Mouse (Mus musculus) kidney, postnatal 10 days (tissue): ENCODE data around the gene Zfp30.

ENCODE experiments used
- DNase-seq: peaks from one replicate; pipeline ENCODE4 v3.0.0; 2021; ENCODE audit warnings: mixed read lengths

Gene Zfp30

DNA sequence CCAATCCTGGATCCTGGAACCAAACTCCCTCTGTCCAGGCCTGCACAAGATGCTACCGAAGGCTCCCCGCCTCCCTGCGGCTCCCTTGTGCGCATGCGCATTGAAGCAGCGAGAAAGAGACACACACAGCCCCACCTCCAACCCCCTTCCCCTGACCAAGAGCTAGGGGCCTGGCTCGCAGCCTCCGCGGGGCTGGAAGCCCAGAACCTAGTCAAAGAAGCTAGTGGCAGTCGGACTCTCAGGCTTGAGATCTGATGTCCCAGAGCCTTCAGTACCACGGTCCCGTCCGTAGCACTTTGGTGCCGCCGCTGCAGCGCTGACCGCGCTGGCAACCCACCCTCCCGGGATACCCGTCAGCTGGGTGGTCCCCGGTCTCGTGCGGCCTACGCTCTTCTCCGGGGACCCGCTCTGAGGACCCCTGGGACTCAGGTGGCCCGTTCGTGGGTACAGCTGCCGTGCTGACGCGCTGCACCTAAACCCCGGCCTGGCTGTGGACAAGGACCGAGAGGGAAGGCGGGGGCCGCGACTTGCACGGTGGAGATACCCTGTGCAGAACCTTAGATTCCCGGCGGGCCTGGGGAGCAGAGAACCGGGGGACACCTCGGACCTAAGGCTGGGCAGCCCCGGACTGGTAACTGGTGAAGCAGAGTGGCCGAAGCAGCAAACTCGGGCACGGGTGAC lies at the start of gene Zfp30:
Gene Zfp30, plus strand, starts transcription at position 128 of the 681 bp plus-strand sequence.
- DNase-seq, result peak; percentile 91

GRCm38 (mm10) chr7:29742258-29742657 lies 41.5 kb upstream of the Zfp30 start:
- no peak for DNase-seq

DNA sequence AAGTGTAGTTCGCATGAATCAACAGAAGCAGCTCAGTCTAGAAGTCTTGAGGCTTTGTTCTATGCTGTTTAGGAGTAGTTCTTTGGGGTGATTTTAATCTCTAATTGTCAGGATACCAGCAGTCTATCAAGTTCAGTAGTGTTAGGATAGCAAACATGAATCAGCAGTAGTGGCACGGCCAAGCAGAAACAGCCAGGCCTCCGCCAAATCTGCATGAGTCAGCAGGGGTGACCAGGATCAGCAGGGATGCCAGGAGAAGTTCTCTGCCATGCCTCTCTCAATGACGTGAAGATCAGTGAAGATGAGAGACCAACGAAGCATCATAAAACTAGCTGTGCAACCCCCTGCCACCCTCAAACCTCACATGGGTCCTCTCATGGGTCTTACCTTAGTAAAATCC lies 23.3 kb upstream of the Zfp30 start:
- no peak for DNase-seq

- no peak for DNase-seq
Measured at GRCm38 (mm10) chr7:29764702-29765101, 19.1 kb upstream of the Zfp30 start.

DNA sequence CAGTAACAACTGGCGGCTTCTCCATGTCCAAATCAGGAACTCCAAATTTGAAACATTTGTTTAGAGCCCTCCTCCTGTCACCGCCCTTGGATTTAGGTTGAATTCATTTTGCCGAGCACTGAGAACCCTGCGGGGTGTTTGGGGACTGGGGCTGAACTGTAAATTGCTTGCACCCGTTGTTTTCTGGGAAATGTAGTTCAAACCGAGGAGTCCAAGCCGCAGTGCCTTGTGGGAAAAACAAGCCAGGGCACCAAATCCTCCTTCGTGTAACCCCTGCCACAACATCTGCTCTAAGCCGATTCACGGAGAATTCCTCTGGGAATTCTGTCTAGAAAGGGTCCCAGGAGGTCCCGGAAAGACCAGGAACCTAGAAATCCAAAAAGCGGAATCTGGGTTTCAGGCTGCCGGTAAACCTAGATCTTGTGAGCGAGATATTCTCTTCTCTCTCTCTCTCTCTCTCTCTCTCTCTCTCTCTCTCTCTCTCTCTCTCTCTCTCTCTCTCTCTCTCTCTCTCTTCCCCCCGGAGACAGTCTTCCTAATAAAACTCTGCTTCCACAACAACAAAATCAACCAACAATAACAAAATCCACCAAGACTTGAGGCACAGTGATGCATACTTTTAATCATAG lies 16.6 kb upstream of the Zfp30 start:
- DNase-seq, result peak; percentile 86

- peak; percentile 89 for DNase-seq
Measured at GRCm38 (mm10) chr7:29768090-29768900, 15.5 kb upstream of the Zfp30 start, which contains the start of gene Zfp84. Zfp84 (plus strand) TSS chr7:29768552.

- no peak for DNase-seq
Measured at GRCm38 (mm10) chr7:29768980-29769379, 14.8 kb upstream of the Zfp30 start.

DNA sequence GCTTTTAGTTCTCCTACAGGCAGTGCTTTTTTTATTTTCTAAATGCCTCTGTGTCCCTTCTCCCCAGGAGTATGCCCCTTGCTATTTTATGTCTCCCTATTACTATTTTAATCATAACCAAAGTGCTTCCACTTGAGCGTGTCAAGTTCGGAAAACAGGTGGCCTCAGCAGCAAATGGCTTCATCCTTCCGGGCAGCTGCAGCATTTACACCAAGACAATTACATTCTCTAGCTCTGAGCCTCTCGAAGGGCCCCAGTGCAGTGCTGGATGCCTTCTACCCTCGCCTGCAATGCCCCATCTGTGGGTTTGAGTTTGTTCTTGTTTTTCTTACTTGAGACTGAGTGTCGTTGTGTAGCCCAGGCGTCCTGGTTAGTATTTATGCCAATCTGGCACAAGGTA lies 10.3 kb upstream of the Zfp30 start:
- peak; percentile 0 for DNase-seq

GRCm38 (mm10) chr7:29774371-29774770 lies 9.4 kb upstream of the Zfp30 start:
- peak; percentile 2 for DNase-seq

DNA sequence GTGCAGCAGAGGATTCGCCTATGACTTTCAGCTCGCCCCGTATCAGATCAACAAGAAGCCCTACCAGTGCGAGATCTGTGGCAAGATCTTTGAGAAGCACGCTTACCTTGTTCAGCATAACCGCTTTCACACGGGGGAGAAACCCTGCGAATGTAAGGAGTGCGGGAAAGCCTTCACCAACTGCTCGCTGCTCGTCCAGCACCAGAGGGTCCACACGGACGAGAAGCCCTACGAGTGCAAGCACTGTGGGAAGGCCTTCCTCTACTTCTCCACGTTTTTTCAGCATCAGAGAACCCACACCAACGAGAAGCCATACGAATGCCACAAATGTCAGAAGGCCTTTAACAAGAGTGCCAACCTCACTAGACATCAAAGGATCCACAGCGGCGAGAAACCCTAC lies 7.2 kb upstream of the Zfp30 start:
- no peak for DNase-seq

GRCm38 (mm10) chr7:29777372-29777771 lies 6.4 kb upstream of the Zfp30 start:
- no peak for DNase-seq

GRCm38 (mm10) chr7:29785023-29785422 lies 1.2 kb downstream of the Zfp30 start:
- DNase-seq, result no peak

DNA sequence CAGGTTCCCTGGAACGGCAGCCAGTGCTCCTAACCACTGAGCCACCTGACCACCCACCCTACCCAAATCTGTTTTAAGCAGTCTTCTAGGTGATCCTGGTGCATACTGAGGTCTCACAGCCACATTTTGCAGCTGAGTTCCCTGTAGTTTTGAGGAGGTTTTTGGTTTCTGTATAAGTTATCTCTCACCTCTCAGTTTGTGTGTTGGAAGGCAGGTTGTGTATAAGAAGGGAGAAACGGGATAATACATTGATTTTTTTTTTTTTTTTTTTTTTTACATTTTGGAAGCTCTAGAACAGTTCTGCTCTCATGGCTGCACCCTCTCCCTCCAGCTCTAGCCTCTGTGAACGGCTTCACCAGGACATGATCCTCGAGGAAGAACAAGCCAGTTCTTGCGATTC lies 2.1 kb downstream of the Zfp30 start:
- DNase-seq, result no peak

DNA sequence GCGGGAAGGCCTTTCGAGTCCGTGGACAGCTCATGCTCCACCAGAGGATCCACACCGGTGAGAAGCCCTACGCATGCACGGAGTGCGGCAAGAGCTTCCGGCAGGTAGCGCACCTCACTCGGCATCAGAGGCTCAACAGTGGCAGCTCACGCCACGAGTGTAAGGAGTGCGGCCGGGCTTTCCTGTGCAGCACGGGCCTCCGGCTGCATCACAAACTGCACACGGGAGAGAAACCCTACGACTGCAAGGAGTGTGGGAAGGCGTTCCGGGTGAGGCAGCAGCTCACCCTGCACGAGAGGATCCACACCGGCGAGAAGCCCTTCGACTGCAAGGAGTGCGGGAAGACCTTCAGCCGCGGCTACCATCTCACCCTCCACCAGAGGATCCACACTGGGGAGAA lies 9.1 kb downstream of the Zfp30 start:
- DNase-seq, result no peak

DNA sequence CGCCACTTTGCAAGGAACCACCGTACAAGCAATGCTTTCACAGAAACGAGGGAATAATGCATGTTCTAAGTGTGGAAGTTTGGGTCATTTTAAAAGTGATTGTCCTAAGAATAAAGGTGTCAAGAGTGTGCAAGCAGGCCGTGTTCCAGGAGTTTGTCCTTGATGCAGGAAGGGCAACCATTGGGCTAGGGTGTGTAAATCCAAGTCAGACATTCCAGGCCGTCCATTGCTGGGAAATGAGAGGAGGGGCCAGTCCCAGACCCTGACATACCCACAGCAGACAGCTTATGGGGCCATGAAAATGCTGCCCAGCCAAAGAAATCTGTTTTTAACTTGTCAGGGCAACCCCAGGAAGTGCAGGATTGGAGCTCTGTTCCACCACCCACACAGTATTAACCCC lies 23.2 kb downstream of the Zfp30 start:
- DNase-seq, result no peak

DNA sequence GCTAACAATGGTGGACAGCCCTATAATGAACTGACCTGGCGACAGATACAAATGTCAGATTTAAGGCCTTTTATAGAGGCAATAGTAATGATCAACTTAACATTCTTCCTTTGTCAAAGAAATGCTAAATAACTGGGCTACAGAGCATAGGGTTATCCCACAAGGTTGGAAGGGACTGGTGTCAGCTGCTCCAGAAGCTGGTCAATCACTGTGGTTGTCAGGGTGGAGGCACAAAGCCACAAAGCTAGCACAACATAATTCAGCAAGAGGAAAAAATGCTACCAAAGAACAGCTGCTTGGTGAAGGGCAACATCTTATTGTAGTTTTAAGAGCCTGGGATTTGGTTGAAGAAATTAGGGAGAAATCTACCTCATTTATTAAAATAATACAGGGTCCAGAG lies 28.4 kb downstream of the Zfp30 start:
- DNase-seq, result no peak

DNA sequence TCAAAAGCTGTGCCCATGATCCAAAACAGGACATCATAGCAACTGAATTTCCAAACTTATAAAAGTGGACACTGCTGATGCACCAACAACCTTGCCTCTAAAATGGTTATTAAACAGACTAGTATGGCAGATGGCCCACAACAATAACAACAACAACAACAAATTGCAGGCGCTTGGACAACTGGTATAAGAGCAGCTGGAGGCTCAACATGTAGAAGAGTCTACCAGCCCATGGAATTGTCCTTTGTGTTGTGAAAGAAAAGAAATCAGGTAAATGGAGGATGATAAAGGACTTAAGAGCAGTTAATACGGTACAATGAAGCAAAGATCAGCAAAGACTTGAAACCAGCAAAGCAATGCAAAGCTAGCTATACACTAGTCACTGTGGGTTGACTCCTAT lies 30.6 kb downstream of the Zfp30 start:
- no peak for DNase-seq

DNA sequence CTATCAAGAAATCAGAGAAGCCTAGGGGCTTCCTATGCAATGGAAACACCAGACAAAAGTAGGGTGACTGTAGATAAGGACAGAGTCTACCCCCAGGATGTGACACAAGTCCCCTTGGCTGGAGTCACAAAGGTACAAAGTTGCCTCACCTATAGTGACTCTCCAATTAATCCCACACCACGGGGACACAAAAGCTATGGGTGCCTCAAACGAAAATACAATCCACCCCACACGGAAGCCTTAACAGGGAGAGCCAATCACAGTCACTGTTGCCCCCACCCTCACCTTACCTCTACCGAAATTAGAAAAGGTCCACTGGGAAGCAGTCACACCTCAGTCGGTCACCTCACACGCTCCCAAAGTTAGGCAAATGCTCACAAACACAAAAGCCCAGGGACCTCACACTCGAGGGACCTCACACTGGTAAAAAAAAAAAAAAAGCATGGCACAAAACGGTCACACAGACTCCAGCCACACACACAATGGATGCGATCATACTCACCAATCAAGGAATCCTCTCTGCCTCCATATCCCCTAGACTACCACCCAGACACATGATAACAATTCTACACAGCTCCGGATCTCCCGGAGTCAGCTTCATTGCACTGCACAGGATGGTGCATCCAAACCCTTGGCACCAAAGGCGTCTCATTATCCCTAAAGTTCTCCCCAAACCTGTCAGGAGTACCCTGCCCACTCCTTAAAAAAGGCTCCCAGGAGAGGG lies 31.4 kb downstream of the Zfp30 start:
- DNase-seq, result no peak

- peak; percentile 91 for DNase-seq
Measured at GRCm38 (mm10) chr7:29815910-29816429, 32.2 kb downstream of the Zfp30 start, which contains the start of gene Zfp790. Zfp790 (plus strand) TSS chr7:29816114.

- peak; percentile 81 for DNase-seq
Measured at GRCm38 (mm10) chr7:29818619-29819254, 34.9 kb downstream of the Zfp30 start.

GRCm38 (mm10) chr7:29828001-29828400 lies 44.2 kb downstream of the Zfp30 start:
- peak; percentile 27 for DNase-seq

DNA sequence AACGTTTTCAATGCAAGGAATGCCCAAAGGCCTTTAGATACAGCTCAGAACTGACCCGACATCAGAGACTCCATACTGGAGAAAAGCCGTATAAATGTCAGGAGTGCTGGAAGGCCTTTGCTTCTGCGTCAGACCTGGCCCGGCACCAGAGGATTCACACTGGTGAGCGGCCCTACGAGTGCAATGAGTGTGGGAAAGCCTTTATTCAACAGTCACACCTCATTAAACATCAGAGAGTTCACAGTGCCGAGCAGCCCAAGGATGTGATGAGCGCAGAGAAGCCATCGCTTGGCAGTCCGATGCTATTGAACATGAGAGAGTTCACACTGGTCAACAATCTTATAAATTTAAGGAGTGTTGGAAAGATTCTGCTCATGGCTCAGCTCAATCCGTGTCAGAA lies 46.0 kb downstream of the Zfp30 start:
- no peak for DNase-seq
